Mouse (Mus musculus) cerebellum, adult 2 months (tissue): ENCODE data around the gene Mpp4.

Source experiments
- CTCF ChIP-seq: fragments of 200-500 bp; IDR thresholded peaks from 2 replicates; pipeline ENCODE4 v1.5.1; 2011; ENCODE audit warnings: low read depth, mild to moderate bottlenecking, control low read depth, low read length, moderate library complexity, borderline replicate concordance; ENCODE audit not compliant: insufficient read depth
- POLR2A ChIP-seq: fragments of 200-500 bp; IDR thresholded peaks from 2 replicates; pipeline ENCODE4 v1.6.1; 2011; ENCODE audit warnings: low read length, control low read depth, borderline replicate concordance; ENCODE audit not compliant: insufficient read depth

DNA sequence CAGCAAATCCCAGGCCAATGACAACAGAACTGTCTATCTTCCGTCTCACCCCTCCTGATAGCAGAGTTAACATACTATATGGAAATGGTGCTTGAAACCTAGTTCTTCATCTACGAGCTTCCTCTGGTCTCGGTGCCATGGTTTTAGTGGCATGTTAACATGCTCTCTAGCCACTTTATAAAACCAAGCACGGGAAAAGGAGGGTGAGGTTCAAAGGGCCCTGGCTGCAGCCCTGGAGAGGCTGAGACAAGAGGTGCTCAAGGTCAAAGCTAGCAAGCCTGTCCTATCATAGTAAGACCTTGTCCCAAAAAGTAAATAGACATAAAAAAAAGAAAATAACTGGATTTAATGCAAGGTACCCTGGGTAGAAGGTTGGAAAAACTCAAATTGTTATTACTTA, 48.5 kb upstream of the Mpp4 start:
- TF ChIP-seq POLR2A (no peak), CTCF (no peak)
